Mouse (Mus musculus): Measurements from ENCODE around the gene Bphl.
A peak's percentile ranks its signal among the peaks of the same experiment; 100 is the strongest.

Bphl gene

GRCm38 (mm10) chr13:34088201-34088649, 50.8 kb downstream of the Bphl start:
- peak; percentile 48; the same call in 1 of the 2 replicates for ATAC-seq (ENCODE audit: low TSS enrichment)

DNA sequence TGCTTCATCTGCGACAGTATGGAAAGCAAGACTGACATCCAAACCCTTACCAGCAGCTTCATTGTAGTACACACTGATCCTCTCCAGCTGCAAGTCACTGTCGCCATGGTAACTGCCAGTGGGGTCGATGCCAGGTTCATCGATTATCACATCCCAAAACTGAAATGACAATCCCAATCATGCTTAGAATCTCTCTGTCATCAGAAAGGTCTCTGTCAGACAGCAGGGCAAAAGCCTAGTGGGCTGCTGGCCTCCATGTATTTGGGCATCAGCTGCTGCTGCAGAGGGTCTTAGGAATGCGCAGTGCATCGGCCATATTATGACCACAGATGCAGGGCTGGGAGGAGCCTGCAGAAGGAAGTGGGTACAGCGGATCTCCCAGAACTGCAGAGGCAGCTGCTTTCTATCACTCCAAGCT, 51.5 kb downstream of the Bphl start:
- ATAC-seq (ENCODE audit: low TSS enrichment): peak; percentile 36; the same call in 1 of the 2 replicates

GRCm38 (mm10) chr13:34089358-34089757, 52.0 kb downstream of the Bphl start:
- ATAC-seq (ENCODE audit: low TSS enrichment): peak; percentile 28; the same call in 1 of the 2 replicates

DNA sequence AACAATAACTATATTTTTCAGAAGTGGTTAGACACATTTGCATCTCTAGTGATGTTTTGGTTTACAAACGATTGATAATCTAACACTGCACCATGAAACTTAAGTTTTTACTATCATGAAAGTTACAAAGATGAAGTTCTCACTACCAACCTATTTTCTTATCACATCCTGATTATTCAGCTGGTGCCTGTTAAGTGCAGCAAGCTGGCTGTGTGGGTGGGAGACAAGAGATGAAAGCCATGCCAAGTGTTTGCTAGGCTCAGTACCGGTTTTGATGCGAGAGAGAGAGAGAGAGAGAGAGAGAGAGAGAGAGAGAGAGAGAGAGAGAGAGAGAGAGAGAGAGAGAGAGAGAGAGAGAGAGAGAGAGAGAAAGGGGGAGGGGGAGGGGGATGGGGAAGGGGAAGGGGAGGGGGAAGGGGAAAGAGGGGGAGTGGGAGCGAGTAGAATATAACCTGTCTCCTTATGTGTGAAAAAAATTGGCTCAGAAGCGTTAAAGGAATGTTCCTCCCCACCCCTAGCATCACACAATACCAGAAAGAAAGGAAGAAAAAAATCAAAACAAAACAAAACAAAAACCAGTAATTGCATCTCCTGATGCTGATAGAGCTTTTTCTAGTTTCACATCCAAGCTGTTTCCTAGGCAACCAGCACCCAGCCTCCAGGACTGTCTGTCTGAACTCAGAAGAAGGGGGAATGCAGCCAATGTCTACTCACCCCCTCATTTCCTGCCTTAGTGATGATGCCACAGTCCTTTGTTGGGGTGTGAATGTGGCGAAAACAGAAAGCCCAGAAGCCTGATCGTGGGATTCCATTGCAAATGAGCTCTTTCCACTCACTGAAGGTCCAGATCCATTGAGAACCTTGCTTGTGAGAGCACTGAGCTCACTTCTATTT, 58.4 kb downstream of the Bphl start:
- ATAC-seq (ENCODE audit: low TSS enrichment): peak; percentile 99

- ATAC-seq (ENCODE audit: low TSS enrichment): peak; percentile 36
These were observed 59.1 kb downstream of the Bphl start for GRCm38 (mm10) chr13:34096455-34096854.

GRCm38 (mm10) chr13:34097086-34097485, 59.7 kb downstream of the Bphl start:
- no peak for ATAC-seq (ENCODE audit: low TSS enrichment)

DNA sequence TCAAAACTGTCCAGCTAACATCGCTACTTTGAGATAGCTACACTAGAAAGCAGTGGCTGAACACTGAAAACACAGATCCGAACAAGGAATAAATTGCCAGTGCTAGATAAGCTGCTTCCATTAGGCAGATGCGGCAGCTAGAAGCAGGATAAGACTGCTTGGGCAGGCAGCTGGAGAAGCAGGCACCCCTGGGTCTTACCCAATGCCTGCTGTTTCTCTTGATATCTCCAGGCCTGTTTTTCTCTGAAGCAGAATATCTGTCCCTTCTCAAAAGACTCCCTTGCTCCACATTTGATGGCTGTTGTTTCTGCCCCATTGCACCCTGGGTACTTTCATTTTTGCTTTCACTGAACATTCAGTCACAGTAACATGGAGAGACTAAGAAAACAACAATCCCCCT, 63.3 kb downstream of the Bphl start:
- no peak for ATAC-seq (ENCODE audit: low TSS enrichment)

DNA sequence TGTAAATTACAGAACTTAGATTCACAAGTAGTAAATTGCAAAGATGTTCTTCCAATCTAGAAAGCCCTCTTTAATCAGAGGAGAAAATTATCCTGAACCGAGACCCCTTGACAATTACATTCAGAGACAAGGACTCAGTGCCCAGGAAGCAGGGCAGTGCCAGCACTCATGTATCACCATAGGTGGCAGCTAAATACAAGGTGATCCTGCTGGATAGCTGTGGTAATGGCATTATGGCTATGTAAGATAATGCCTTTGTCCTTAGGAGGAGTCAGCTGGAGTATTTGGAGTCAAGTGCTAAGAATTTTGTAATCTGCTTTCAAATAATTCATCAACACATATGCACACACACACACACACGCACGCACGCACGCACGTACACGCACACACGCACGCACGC, 63.9 kb downstream of the Bphl start:
- no peak for ATAC-seq (ENCODE audit: low TSS enrichment)

DNA sequence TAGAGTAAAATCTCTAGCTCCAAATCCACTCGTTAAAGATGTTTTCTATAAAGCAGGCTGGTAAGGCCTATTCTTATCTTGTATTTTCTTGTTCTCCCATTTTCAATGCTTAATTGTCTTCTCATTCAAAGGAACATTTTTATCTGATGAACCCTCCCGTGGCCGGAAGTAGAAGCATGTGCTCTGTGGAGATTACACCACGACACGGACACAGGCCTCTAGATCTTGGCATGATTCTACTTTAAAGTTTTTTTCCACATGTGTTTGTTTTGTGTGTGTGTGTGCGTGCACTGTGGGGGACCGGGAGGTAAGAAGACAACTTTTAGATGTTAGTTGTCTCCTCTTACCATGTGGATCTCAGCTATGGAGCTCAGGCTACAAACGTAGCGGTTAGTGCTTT, 64.5 kb downstream of the Bphl start:
- ATAC-seq (ENCODE audit: low TSS enrichment): no peak

DNA sequence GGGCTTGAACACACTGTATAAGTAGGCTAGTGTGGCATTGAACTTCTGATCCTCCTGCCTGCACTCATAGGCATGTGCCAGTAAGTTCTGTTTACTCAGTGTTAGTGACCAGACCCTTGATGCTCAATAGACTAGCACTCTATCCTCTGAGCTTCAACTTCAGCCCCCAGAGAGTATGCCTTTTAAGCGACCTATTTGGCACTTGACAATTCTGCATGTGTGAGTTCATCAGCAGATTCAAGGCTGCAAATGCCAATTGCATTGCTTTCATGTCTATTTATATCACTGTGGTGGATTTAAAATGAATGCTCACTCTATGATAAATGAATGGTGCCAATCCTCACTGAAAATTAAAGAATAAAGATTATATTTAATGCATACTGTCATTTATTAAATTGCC, 68.0 kb downstream of the Bphl start:
- no peak for ATAC-seq (ENCODE audit: low TSS enrichment)

DNA sequence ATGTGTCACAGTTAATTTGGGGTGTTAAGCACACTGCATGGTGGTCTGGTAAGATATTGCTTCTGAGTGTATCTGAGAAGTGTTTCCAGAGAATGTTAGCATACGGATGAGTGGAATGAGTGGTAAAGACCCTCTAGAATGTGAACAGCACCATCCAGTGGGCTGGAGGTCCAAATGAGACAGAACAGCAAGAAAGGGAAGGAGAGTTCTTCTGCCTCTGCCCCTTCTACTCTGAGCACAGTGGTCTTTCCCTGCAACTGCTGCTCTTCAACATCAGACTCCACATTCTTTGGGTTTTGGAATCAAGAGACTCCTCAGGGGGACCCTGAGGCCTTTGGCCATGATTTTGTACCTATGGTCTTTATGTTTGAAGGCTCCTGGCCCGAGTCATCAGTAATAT, 68.9 kb downstream of the Bphl start:
- no peak for ATAC-seq (ENCODE audit: low TSS enrichment)

DNA sequence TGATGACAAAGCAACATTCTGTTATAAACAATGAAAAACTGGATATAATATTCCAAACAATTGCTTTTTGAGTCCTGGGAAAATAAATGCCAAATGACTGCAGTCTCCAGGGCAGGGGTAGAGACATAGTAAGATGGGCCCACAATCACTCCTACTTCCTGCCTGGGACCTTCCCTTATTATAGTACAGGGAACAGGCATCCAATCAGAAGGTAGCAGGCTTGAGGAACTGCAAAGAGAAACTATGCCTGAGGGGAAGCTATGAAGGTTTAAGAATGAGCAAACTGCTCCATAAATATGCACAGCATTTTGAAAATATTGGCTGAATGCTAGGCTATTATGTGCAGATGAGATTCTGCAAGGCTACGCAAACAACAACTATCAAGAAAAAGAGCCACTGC, 69.6 kb downstream of the Bphl start:
- no peak for ATAC-seq (ENCODE audit: low TSS enrichment)

DNA sequence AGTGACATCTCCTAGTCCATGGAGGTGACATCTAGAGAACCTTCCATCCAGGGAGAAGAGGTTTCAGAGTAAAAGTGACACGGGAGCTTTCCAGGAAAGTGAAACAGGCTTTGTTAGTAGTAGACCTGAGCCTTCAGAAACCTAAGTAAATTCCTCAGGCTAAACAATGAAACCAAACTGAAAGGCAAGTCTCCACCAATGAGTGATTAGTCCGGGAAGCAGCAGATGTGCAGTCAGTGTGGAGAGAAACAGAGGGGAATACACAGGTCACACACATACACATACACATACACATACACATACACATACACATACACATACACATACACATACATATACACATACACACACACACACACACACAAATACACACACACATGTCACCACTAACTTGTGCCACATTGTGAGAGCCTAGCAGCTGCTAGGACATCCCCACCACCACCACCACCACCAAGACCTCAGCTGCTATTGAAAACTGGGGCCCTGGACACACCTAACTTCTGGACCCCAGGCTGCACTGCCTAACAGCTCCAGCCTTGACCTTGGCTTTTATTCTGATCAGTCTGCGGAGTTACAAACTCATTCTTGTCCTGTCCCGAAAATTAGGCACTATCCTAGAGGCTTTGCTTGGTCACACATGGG, 71.8 kb downstream of the Bphl start:
- no peak for ATAC-seq (ENCODE audit: low TSS enrichment)

DNA sequence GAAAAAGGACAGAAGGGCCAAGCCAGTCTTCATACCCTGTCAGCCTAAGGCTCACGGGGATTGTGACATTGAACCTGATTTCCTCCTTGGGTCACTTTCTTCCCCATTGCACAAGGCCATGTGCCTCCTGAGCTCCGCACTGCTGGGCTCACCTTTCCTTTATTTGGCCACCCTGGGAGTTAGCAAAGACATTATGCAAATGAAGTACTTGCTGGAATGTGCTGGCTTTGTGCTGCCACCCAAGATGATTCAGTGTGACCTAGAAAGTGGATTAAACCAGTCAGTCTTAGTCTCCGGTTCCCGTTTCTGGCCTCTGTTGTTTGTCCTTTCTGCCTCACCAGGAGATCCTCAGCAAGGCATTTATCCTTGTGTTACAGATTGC, 72.3 kb downstream of the Bphl start:
- peak; percentile 62; the same call in 1 of the 2 replicates for ATAC-seq (ENCODE audit: low TSS enrichment)

GRCm38 (mm10) chr13:34111019-34111418, 73.6 kb downstream of the Bphl start:
- ATAC-seq (ENCODE audit: low TSS enrichment): 0 out of 2 replicates have a peak, but pooled peaks have one; percentile 48

GRCm38 (mm10) chr13:34111878-34112277, 74.5 kb downstream of the Bphl start:
- no peak for ATAC-seq (ENCODE audit: low TSS enrichment)

GRCm38 (mm10) chr13:34112369-34113081, 75.1 kb downstream of the Bphl start:
- peak; percentile 32; the same call in 1 of the 2 replicates for ATAC-seq (ENCODE audit: low TSS enrichment)

GRCm38 (mm10) chr13:34113086-34113485, 75.7 kb downstream of the Bphl start:
- ATAC-seq (ENCODE audit: low TSS enrichment): no peak

DNA sequence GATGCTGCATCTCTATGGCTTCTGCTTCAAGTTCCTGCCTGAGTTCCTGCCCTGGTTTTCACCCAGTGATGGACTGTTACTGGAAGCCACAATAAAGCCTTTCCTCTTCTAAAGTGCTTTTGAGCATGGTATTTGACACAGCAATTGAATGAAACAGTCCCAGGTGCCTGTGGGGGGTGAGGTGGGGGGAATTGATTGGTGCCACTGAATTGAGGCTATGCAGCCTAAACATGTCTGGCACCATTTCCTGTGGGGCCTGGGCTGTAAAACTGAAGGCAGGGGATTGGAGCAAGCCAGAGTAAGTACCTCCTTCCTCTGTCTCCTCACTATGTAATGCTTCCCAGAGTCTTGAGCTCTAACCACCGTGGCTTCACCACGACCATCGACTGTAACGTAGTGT, 77.3 kb downstream of the Bphl start:
- no peak for ATAC-seq (ENCODE audit: low TSS enrichment)

- ATAC-seq (ENCODE audit: low TSS enrichment): no peak
These were observed 79.1 kb downstream of the Bphl start for GRCm38 (mm10) chr13:34116508-34116907.

GRCm38 (mm10) chr13:34118816-34119215, 81.4 kb downstream of the Bphl start:
- no peak for ATAC-seq (ENCODE audit: low TSS enrichment)

GRCm38 (mm10) chr13:34119406-34119805, 82.0 kb downstream of the Bphl start:
- no peak for ATAC-seq (ENCODE audit: low TSS enrichment)
